Comparison of ENCODE assay signal across 24 mouse cellular contexts in genomic region chr2:71810906-71811305, GRCm38 (mm10).
DNase-seq lines count a peak whose midpoint lies in the region; ATAC-seq and TF ChIP-seq lines count a peak whose summit lies in the region.
"Had no signal": no experiment of that assay in that cellular context is flagged by ENCODE, and none has a peak within 500 bp of the region (broad histone marks: within the 10 kb centered on the region; RNA-seq: fewer than 3 reads in every experiment).

No protein-coding gene starts in this region.

- no peak overlapping the region for H3K4me2 ChIP-seq in forebrain, embryonic 15.5 days (replicated peaks)
- no peak overlapping the region for H3K4me2 ChIP-seq in lung, postnatal 0 days (replicated peaks; ENCODE audit: low read depth, low read length)
- no peak overlapping the region for H3K4me2 ChIP-seq in midbrain, postnatal 0 days (ENCODE audit: low read depth, low read length, poor library complexity, severe bottlenecking)
- H3K4me2 ChIP-seq: embryonic facial prominence, embryonic 12.5 days; embryonic facial prominence, embryonic 15.5 days; forebrain, embryonic 13.5 days; heart, embryonic 11.5 days; hindbrain, embryonic 13.5 days; intestine, embryonic 15.5 days had no signal

- no peak for ATAC-seq in forebrain, embryonic 15.5 days (replicated peaks)
- ATAC-seq in lung, postnatal 0 days, result 0 out of 2 replicates have a peak, but pooled peaks have one; percentile 12
- no peak for ATAC-seq in midbrain, postnatal 0 days (ENCODE audit: low FRiP score)
- ATAC-seq: forebrain, embryonic 13.5 days; forebrain, postnatal 0 days; hindbrain, embryonic 16.5 days; intestine, embryonic 15.5 days had no signal

- peak overlapping the region; percentile 32; the same call in 1 of the 2 replicates for H3K27ac ChIP-seq in forebrain, embryonic 10.5 days
- no peak overlapping the region for H3K27ac ChIP-seq in forebrain, embryonic 15.5 days (replicated peaks)
- no peak overlapping the region for H3K27ac ChIP-seq in lung, postnatal 0 days (ENCODE audit: low read length)
- H3K27ac ChIP-seq in midbrain, postnatal 0 days (ENCODE audit: low read depth, low read length), result no peak overlapping the region
- H3K27ac ChIP-seq: embryonic facial prominence, embryonic 12.5 days; embryonic facial prominence, embryonic 15.5 days; forebrain, embryonic 13.5 days; gastrocnemius, adult 2 months; hindbrain, embryonic 10.5 days; hindbrain, embryonic 13.5 days; intestine, embryonic 15.5 days had no signal

- TF ChIP-seq POLR2A in lung, adult 2 months (IDR thresholded peaks at IDR 0.05; ENCODE audit: borderline replicate concordance, extremely low read depth, low read depth, low read length), result no peak

- no peak overlapping the region for H3K4me3 ChIP-seq in forebrain, embryonic 10.5 days
- no peak overlapping the region for H3K4me3 ChIP-seq in forebrain, embryonic 15.5 days
- H3K4me3 ChIP-seq in lung, postnatal 0 days (ENCODE audit: low read depth, low read length), result no peak overlapping the region
- no peak overlapping the region for H3K4me3 ChIP-seq in lung, adult 2 months (replicated peaks; ENCODE audit: extremely low read depth, low read depth, low read length)
- no peak overlapping the region for H3K4me3 ChIP-seq in midbrain, postnatal 0 days (ENCODE audit: low read depth, low read length)
- H3K4me3 ChIP-seq: embryonic facial prominence, embryonic 12.5 days; embryonic facial prominence, embryonic 15.5 days; forebrain, embryonic 13.5 days; gastrocnemius, adult 2 months; hindbrain, embryonic 10.5 days; hindbrain, embryonic 13.5 days; intestine, embryonic 15.5 days had no signal

- WGBS in forebrain, embryonic 10.5 days, result 63% methylated on average over 6 of the region's 6 CpGs
- 48% methylated on average over 6 of the region's 6 CpGs for WGBS in forebrain, embryonic 15.5 days
- WGBS in lung, postnatal 0 days, result 27% methylated on average over 6 of the region's 6 CpGs
- 47% methylated on average over 6 of the region's 6 CpGs for WGBS in lung, adult 2 months
- 65% methylated on average over 6 of the region's 6 CpGs for WGBS in midbrain, postnatal 0 days

- no peak for DNase-seq in forebrain, embryonic 10.5 days (ENCODE audit: extremely low spot score, low spot score)
- peak; percentile 53 for DNase-seq in lung, postnatal 0 days (ENCODE audit: low spot score)
- no peak for DNase-seq in lung, adult 2 months
- DNase-seq in fat pad, adult 2 months (ENCODE audit: extremely low read depth, low read depth, low spot score), result peak; percentile 93
- peak; percentile 50 for DNase-seq in retina, postnatal 1 day
- no peak for DNase-seq in gastrocnemius, postnatal 36 days
- no peak for DNase-seq in midbrain, postnatal 0 days (ENCODE audit: low spot score)
- DNase-seq: adrenal gland, postnatal 10 days; adrenal gland, postnatal 36 days; cerebellum, adult 18-20 months; cerebellum, adult 9-10 months; cerebellum, postnatal 14 days; forebrain, postnatal 0 days; gastrocnemius, adult 2 months; gastrocnemius, postnatal 14 days had no signal

- no peak for TF ChIP-seq EP300 in lung, postnatal 0 days (IDR thresholded peaks at IDR 0.05)

- intact Hi-C loops in gastrocnemius, postnatal 36 days (cut with DNase I), result loop anchor here (5.0 kb wide), 1 partner anchor 229 kb away; no protein-coding TSS in a partner anchor

- no peak overlapping the region for H3K9ac ChIP-seq in forebrain, embryonic 15.5 days (replicated peaks)
- no peak overlapping the region for H3K9ac ChIP-seq in lung, postnatal 0 days (replicated peaks; ENCODE audit: low read depth)
- no peak overlapping the region for H3K9ac ChIP-seq in midbrain, postnatal 0 days (replicated peaks; ENCODE audit: low read length, poor library complexity, severe bottlenecking)
- H3K9ac ChIP-seq: embryonic facial prominence, embryonic 12.5 days; embryonic facial prominence, embryonic 15.5 days; forebrain, embryonic 13.5 days; forebrain, postnatal 0 days; hindbrain, embryonic 13.5 days; intestine, embryonic 15.5 days had no signal

- H3K27me3 ChIP-seq in forebrain, embryonic 10.5 days (ENCODE audit: poor library complexity, severe bottlenecking), result no peaks in the 10 kb centered on the region
- H3K27me3 ChIP-seq in forebrain, embryonic 15.5 days, result no peaks in the 10 kb centered on the region
- no peaks in the 10 kb centered on the region for H3K27me3 ChIP-seq in lung, postnatal 0 days (replicated peaks; ENCODE audit: insufficient read depth, low read length)
- H3K27me3 ChIP-seq in midbrain, postnatal 0 days (ENCODE audit: insufficient read depth, low read length), result no peaks in the 10 kb centered on the region
- H3K27me3 ChIP-seq: embryonic facial prominence, embryonic 12.5 days; embryonic facial prominence, embryonic 15.5 days; forebrain, embryonic 13.5 days; intestine, embryonic 15.5 days had no signal

- H3K4me1 ChIP-seq in forebrain, embryonic 10.5 days, result peaks cover 66% of the 10 kb centered on the region
- peaks cover 22% of the 10 kb centered on the region for H3K4me1 ChIP-seq in forebrain, embryonic 15.5 days
- H3K4me1 ChIP-seq in lung, postnatal 0 days (ENCODE audit: insufficient read depth, low read depth, low read length), result peaks cover 28% of the 10 kb centered on the region; the same call in 1 of the 2 replicates
- H3K4me1 ChIP-seq in lung, adult 2 months (ENCODE audit: control insufficient read depth, insufficient read depth, low read length), result peaks cover 27% of the 10 kb centered on the region
- peaks cover 4% of the 10 kb centered on the region; the same call in 1 of the 2 replicates for H3K4me1 ChIP-seq in midbrain, postnatal 0 days (ENCODE audit: insufficient read depth, low read length)

- no peaks in the 10 kb centered on the region for H3K9me3 ChIP-seq in forebrain, embryonic 10.5 days
- H3K9me3 ChIP-seq in forebrain, embryonic 15.5 days, result no peaks in the 10 kb centered on the region
- no peaks in the 10 kb centered on the region for H3K9me3 ChIP-seq in lung, postnatal 0 days (ENCODE audit: low read length)
- H3K9me3 ChIP-seq in midbrain, postnatal 0 days (ENCODE audit: low read length), result no peaks in the 10 kb centered on the region
- H3K9me3 ChIP-seq: embryonic facial prominence, embryonic 12.5 days; embryonic facial prominence, embryonic 15.5 days; forebrain, embryonic 13.5 days; hindbrain, embryonic 10.5 days; hindbrain, embryonic 13.5 days; intestine, embryonic 15.5 days had no signal

- peaks cover 9% of the 10 kb centered on the region for H3K36me3 ChIP-seq in forebrain, embryonic 10.5 days (replicated peaks)
- H3K36me3 ChIP-seq in forebrain, embryonic 15.5 days, result no peaks in the 10 kb centered on the region
- no peaks in the 10 kb centered on the region for H3K36me3 ChIP-seq in lung, postnatal 0 days (ENCODE audit: insufficient read depth, low read length)
- no peaks in the 10 kb centered on the region for H3K36me3 ChIP-seq in midbrain, postnatal 0 days (ENCODE audit: insufficient read depth, low read length)
- H3K36me3 ChIP-seq: embryonic facial prominence, embryonic 12.5 days; embryonic facial prominence, embryonic 15.5 days; hindbrain, embryonic 10.5 days; hindbrain, embryonic 13.5 days; intestine, embryonic 15.5 days had no signal

- no peak for TF ChIP-seq CTCF in lung, postnatal 0 days (IDR thresholded peaks at IDR 0.05)
- TF ChIP-seq CTCF in lung, adult 2 months (IDR thresholded peaks at IDR 0.05; ENCODE audit: insufficient read depth, low read length), result no peak
- no peak for TF ChIP-seq CTCF in midbrain, postnatal 0 days (IDR thresholded peaks at IDR 0.05)

Comparison
In these comparisons a context has a peak if more than half of its experiments do, and no peak if none do; other contexts are left out.
1. DNase-seq: peak in lung, postnatal 0 days (single experiment), fat pad, adult 2 months (single experiment) and retina, postnatal 1 day (single experiment); none in forebrain, embryonic 10.5 days (single experiment), lung, adult 2 months (single experiment), gastrocnemius, postnatal 36 days (0 of 2) and midbrain, postnatal 0 days (single experiment).